Mouse (Mus musculus) neural tube, embryonic 11.5 days (tissue): ENCODE data around the gene Kcnma1. TPM values are rescaled to one million over a fixed set of nuclear protein-coding genes. Genes with fewer than 3 reads are reported as not detected.

Source experiments
- ATAC-seq: fragments of 200-750 bp; cut with Nextera tagmentation; 2 replicates; pipeline ENCODE4 v1.8.0; 2017; ENCODE audit warnings: moderate number of reproducible peaks, mild to moderate bottlenecking, moderate TSS enrichment, moderate library complexity; ENCODE audit not compliant: insufficient read depth, low FRiP score, low TSS enrichment
- DNase-seq: peaks from one replicate; pipeline ENCODE4 v3.0.0-alpha.2; 2015; ENCODE audit warnings: low spot score
- H3K27ac ChIP-seq: fragments of 300-500 bp; sonication (generic); 2 replicates; pipeline ENCODE4 v1.5.1; 2014; ENCODE audit warnings: low read depth, mild to moderate bottlenecking, low read length
- H3K27me3 ChIP-seq: fragments of 300-500 bp; sonication (generic); 2 replicates; pipeline ENCODE4 v1.6.1; 2014; ENCODE audit warnings: mild to moderate bottlenecking, low read length, mixed read lengths; ENCODE audit not compliant: control insufficient read depth, insufficient read depth
- H3K36me3 ChIP-seq: fragments of 300-500 bp; sonication (generic); 2 replicates; pipeline ENCODE4 v1.6.1; 2014; ENCODE audit warnings: mild to moderate bottlenecking, low read length, moderate library complexity, mixed read lengths; ENCODE audit not compliant: control insufficient read depth, insufficient read depth
- H3K4me1 ChIP-seq: fragments of 300-500 bp; sonication (generic); 2 replicates; pipeline ENCODE4 v1.6.1; 2014; ENCODE audit warnings: low read length, mixed read lengths; ENCODE audit not compliant: control insufficient read depth, insufficient read depth
- H3K4me2 ChIP-seq: fragments of 300-500 bp; sonication (generic); 2 replicates; pipeline ENCODE4 v1.6.1; 2014; ENCODE audit warnings: low read depth, mild to moderate bottlenecking, moderate library complexity
- H3K4me3 ChIP-seq: fragments of 300-500 bp; sonication (generic); 2 replicates; pipeline ENCODE4 v1.5.1; 2014; ENCODE audit warnings: low read depth, low read length
- H3K9ac ChIP-seq: fragments of 300-500 bp; sonication (generic); 2 replicates; pipeline ENCODE4 v1.6.1; 2014; ENCODE audit warnings: mild to moderate bottlenecking, low read length
- H3K9me3 ChIP-seq: fragments of 300-500 bp; sonication (generic); 2 replicates; pipeline ENCODE4 v1.6.1; 2016; ENCODE audit warnings: low read length; ENCODE audit not compliant: control insufficient read depth
- WGBS: fragments of 180-500 bp; shearing (Covaris S2); extraction: QIAGEN DNeasy Blood & Tissue Kit; methylation state at CpG from one replicate; pipeline ENCODE4 v1.1.7; 2014; 5-methylcytosine and 5-hydroxymethylcytosine counted together
- polyA plus RNA-seq: library from polyadenylated mRNA; unstranded; fragments of >200 nt; fragmentation: Nextera tagmentation; extraction: Ambion mirVana; gene quantifications from 2 replicates; pipeline ENCODE4 v1.2.1, GENCODE M21; 2014

Kcnma1 gene
- polyA plus RNA-seq, 1 experiment from 2014 or later = 2.7 TPM

DNA sequence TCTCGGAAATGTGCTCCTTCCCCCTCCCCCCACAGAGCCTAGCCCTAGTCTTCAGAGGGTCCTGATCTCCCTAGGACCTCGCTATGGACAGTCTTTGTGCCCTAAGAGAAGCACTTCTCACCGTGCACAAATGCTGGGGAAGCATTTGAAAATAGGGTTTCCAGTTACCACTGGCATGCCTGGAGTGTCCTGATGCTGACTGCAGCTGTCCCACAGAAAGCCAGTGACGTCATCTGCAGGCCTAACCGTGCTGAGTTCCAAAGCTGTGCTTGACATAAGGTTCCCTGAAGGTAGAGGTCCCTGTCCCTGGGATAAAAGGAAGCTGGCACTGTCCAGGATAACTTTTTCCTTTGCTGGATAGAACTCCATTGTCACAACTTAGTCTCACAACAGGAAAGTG lies 71.1 kb downstream of the Kcnma1 start:
- WGBS = 53% methylated on average over 5 of the region's 5 CpGs
- H3K4me3 ChIP-seq = no peak overlapping the region
- no peaks in the 10 kb centered on the region for H3K9me3 ChIP-seq
- no peaks in the 10 kb centered on the region for H3K4me1 ChIP-seq
- DNase-seq (peak; percentile 16), ATAC-seq (no peak)
- H3K9ac ChIP-seq = no peak overlapping the region
- no peak overlapping the region for H3K27ac ChIP-seq
- no peak overlapping the region for H3K4me2 ChIP-seq
- H3K27me3 ChIP-seq = no peaks in the 10 kb centered on the region
- H3K36me3 ChIP-seq = no peaks in the 10 kb centered on the region

DNA sequence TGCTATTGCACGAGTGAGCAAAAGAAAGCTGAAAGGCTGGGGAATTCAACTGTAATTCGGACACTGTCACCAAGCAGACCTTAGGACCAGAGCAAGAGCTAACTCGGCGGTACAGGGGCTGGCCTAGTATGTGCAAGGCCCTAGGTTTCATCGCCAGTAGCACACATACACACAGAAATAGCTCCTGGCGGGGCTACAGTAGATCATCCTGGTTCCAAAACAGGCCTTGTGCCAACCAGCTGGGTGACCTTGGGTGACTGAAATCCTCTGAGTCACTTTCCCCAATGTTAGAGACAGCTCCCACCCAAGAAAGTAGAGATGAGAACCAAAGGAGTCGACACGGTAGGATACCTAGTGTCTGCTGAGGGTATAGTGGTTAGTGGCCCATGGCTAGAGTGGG lies 72.2 kb downstream of the Kcnma1 start:
- no peak overlapping the region for H3K9ac ChIP-seq
- 86% methylated on average over 8 of the region's 8 CpGs for WGBS
- DNase-seq (no peak), ATAC-seq (no peak)
- H3K27me3 ChIP-seq = no peaks in the 10 kb centered on the region
- H3K36me3 ChIP-seq = no peaks in the 10 kb centered on the region
- H3K4me2 ChIP-seq = no peak overlapping the region
- no peak overlapping the region for H3K4me3 ChIP-seq
- no peaks in the 10 kb centered on the region for H3K9me3 ChIP-seq
- H3K27ac ChIP-seq = no peak overlapping the region
- H3K4me1 ChIP-seq = no peaks in the 10 kb centered on the region

DNA sequence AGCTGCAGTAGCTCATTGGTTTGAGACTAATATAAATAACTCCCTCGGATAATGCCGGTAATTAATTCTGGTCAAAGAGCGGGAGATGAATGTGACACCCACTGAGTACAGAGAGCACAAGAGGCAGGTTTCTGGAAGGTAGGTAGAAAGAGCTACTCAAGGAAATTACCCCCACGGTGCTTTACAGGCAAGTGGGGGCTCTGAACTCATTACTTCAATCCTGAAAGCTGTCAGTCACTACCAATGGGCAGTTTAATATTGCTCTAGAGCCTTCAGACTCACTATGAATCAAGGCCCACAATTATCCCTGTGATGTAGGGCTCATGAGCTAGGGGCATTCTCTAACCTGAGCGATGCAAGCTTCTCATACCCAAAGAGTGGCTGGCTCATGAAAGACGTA lies 79.3 kb downstream of the Kcnma1 start:
- WGBS = 75% methylated on average over 6 of the region's 6 CpGs
- H3K36me3 ChIP-seq = no peaks in the 10 kb centered on the region
- H3K4me2 ChIP-seq = no peak overlapping the region
- H3K27me3 ChIP-seq = no peaks in the 10 kb centered on the region
- DNase-seq (no peak), ATAC-seq (no peak)
- H3K9ac ChIP-seq = no peak overlapping the region
- no peaks in the 10 kb centered on the region for H3K9me3 ChIP-seq
- H3K4me3 ChIP-seq = no peak overlapping the region
- no peaks in the 10 kb centered on the region for H3K4me1 ChIP-seq
- H3K27ac ChIP-seq = no peak overlapping the region

DNA sequence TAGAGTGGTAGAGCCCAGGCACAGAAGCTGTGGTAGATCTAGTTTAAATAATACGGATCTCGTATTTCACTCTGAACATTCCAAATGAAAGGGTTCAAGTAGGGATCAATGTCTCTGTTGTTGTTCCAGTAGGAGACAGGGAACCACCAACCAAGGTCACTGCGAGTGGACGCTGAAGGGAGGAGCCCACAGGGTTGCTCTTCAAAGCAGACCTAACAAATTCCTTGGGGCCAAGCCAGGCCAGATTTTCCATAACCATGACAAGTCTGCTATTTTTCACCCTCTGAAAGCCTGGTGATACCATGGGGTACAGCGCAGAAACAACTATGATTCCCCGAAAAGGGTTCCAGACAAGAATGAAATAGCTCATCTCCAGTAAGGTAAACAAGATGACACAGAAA lies 82.6 kb downstream of the Kcnma1 start:
- Histone ChIP-seq H3K4me2 (no peak overlapping the region), H3K9me3 (no peaks in the 10 kb centered on the region), H3K4me3 (no peak overlapping the region), H3K9ac (no peak overlapping the region), H3K27me3 (no peaks in the 10 kb centered on the region), H3K36me3 (no peaks in the 10 kb centered on the region), H3K4me1 (no peaks in the 10 kb centered on the region), H3K27ac (no peak overlapping the region)
- DNase-seq (no peak), ATAC-seq (no peak)
- 80% methylated on average over 6 of the region's 6 CpGs for WGBS

DNA sequence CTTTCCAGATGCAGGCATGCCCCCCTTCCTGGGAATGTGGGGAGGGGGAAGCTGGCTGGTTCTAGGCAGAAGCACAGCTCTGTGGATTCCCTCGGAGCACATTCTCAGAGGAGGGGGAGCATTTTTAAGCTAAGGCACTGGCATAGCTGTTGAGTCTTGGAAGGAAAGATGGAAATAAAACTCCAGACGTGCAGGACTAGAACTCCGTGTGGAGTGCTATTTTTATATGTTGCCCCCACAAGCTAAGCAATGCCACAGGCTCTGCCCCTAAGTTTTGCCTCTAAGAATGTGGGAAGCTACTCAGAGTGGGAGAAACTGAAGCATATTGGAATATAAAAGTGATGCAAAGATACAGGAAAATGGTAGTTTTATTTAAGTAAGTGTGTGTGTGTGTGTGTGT lies 85.1 kb downstream of the Kcnma1 start:
- H3K27ac ChIP-seq = no peak overlapping the region
- H3K9ac ChIP-seq = no peak overlapping the region
- H3K4me1 ChIP-seq = no peaks in the 10 kb centered on the region
- H3K36me3 ChIP-seq = no peaks in the 10 kb centered on the region
- H3K9me3 ChIP-seq = no peaks in the 10 kb centered on the region
- no peak for DNase-seq
- 72% methylated on average over 3 of the region's 3 CpGs for WGBS
- no peak for ATAC-seq
- H3K4me2 ChIP-seq = no peak overlapping the region
- H3K4me3 ChIP-seq = no peak overlapping the region
- no peaks in the 10 kb centered on the region for H3K27me3 ChIP-seq

DNA sequence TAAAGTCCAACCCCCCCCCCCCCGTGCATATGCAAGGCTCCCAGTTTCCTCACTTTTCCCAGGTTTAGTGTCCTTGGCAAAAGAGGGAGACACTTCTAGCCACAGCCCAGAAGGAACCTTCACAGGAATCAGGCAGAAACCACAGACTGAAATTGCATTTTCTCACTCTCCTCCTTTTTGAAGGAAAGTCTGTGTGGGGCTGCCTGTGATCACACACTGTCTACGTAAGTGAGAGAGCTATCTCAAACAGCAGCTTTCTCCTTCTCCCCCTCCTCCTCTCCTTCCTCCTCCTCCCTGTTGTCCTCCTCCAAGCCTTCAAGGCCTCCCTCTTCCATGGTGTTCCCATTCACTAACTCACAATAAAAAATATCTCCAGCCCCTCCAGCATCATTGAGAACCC lies 90.9 kb downstream of the Kcnma1 start:
- ATAC-seq = no peak
- WGBS = 83% methylated on average over 2 of the region's 2 CpGs
- Histone ChIP-seq H3K4me2 (no peak overlapping the region), H3K4me1 (no peaks in the 10 kb centered on the region), H3K27ac (no peak overlapping the region), H3K27me3 (no peaks in the 10 kb centered on the region), H3K36me3 (no peaks in the 10 kb centered on the region), H3K4me3 (no peak overlapping the region), H3K9me3 (no peaks in the 10 kb centered on the region), H3K9ac (no peak overlapping the region)
- no peak for DNase-seq

DNA sequence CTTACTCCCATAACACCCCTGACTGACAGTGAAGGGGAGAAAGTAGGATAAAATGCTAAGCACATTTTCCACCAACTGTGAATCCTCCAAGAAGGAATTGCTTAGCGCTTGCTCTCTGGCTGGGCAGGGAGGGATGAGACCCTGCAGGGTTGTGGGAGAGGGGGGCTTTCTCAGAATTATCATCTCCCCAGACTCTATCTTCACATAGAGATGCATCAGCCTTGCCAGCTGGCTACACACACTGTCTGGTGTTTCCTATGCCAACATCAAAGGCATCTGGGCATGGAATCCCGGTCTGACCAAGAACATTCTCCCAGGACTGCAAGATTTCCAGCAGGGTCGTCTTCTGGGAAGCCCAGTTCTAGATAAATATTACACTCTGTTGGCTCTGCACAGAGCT lies 91.5 kb downstream of the Kcnma1 start:
- ATAC-seq (no peak), DNase-seq (no peak)
- no peak overlapping the region for H3K4me3 ChIP-seq
- no peak overlapping the region for H3K9ac ChIP-seq
- H3K36me3 ChIP-seq = no peaks in the 10 kb centered on the region
- 87% methylated on average over 3 of the region's 3 CpGs for WGBS
- no peaks in the 10 kb centered on the region for H3K27me3 ChIP-seq
- no peak overlapping the region for H3K4me2 ChIP-seq
- H3K27ac ChIP-seq = no peak overlapping the region
- no peaks in the 10 kb centered on the region for H3K4me1 ChIP-seq
- H3K9me3 ChIP-seq = no peaks in the 10 kb centered on the region

DNA sequence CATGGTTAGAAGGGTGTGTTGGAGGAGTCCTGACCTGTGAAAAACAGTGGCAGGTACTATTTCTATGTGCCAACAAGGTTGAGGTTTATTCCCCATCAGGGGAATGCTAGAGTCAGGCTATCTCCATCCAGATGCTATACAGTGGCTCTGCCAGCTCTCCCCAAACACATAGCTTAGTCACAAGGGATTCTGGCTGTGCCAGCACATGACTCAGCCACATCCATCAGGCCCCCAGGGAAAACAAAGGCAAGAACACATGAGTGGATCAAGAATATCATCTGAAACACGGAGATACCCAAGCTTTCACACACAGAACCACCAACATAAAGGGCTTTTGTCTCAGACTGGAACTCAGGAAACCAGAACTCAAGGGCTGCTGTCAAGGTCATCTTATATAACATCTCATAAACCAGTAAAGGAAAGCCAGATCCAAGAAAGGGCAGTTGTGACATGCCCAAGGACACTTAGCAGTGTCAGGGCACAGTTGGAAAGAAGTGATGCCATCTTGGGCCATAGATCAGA lies 103.1 kb downstream of the Kcnma1 start:
- Histone ChIP-seq H3K4me2 (no peak overlapping the region), H3K27me3 (no peaks in the 10 kb centered on the region), H3K27ac (no peak overlapping the region), H3K36me3 (no peaks in the 10 kb centered on the region), H3K9me3 (no peaks in the 10 kb centered on the region), H3K9ac (no peak overlapping the region), H3K4me3 (no peak overlapping the region), H3K4me1 (no peaks in the 10 kb centered on the region)
- WGBS = 81% methylated on average over 1 of the region's 1 CpGs
- ATAC-seq = no peak
- DNase-seq = no peak

DNA sequence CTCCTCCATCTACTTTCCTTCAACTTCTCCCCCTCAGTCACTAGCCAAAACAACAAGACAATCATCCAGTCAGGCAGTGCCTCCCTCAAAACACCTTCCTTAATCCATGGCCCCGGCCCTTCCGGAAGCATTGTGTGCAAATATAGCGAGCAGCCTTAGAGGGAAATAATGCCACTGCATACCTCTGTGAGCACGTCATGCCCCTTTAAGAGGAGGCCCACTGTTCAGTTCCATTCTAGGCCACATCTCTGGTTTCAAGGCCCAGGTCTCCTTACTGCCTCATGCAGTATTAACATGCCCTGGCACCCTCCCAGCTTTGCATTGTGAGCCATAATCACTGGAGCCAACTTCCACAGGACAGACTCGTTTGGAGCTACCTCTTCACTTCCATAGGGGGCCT lies 105.7 kb downstream of the Kcnma1 start:
- 81% methylated on average over 5 of the region's 5 CpGs for WGBS

More for the DNA sequence above, 105.7 kb downstream of the Kcnma1 start:
- H3K4me1 ChIP-seq = no peaks in the 10 kb centered on the region
- no peak overlapping the region for H3K4me3 ChIP-seq
- DNase-seq = no peak
- no peak overlapping the region for H3K4me2 ChIP-seq
- ATAC-seq = no peak
- no peak overlapping the region for H3K27ac ChIP-seq
- no peaks in the 10 kb centered on the region for H3K36me3 ChIP-seq
- no peak overlapping the region for H3K9ac ChIP-seq
- H3K9me3 ChIP-seq = no peaks in the 10 kb centered on the region
- H3K27me3 ChIP-seq = no peaks in the 10 kb centered on the region
